Mouse (Mus musculus): ENCODE data around the gene Camk2g. TPM values are rescaled to one million over a fixed set of nuclear protein-coding genes. Genes with fewer than 3 reads are reported as not detected.

Gene Camk2g
- total RNA-seq, 4 experiments from 2014 or later: 63.3 to 74.9 (median 69.1) TPM

- DNase-seq: no peak
Measured at GRCm38 (mm10) chr14:20806116-20806840, 12.4 kb upstream of the Camk2g start.

GRCm38 (mm10) chr14:20804964-20805672 is 11.2 kb upstream of the Camk2g start:
- DNase-seq: peak; percentile 90

GRCm38 (mm10) chr14:20804481-20804880 is 10.6 kb upstream of the Camk2g start:
- no peak for DNase-seq

GRCm38 (mm10) chr14:20803606-20803938 is 9.7 kb upstream of the Camk2g start:
- peak; percentile 65 for DNase-seq

- DNase-seq: no peak
Measured at GRCm38 (mm10) chr14:20802926-20803605, 9.2 kb upstream of the Camk2g start.

- peak; percentile 79 for DNase-seq
Measured at GRCm38 (mm10) chr14:20798761-20799160, 4.9 kb upstream of the Camk2g start.

- no peak for DNase-seq
Measured at GRCm38 (mm10) chr14:20798300-20798699, 4.4 kb upstream of the Camk2g start.

GRCm38 (mm10) chr14:20796643-20797042 is 2.8 kb upstream of the Camk2g start:
- DNase-seq: no peak

- no peak for DNase-seq
Measured at GRCm38 (mm10) chr14:20796170-20796569, 2.3 kb upstream of the Camk2g start.

GRCm38 (mm10) chr14:20795423-20796152 is 1.7 kb upstream of the Camk2g start:
- DNase-seq: no peak

GRCm38 (mm10) chr14:20794589-20794988 is 701 bp upstream of the Camk2g start:
- no peak for DNase-seq

- no peak for DNase-seq
Measured at GRCm38 (mm10) chr14:20792922-20793757, 748 bp downstream of the Camk2g start.

GRCm38 (mm10) chr14:20792243-20792921 is 1.5 kb downstream of the Camk2g start:
- no peak for DNase-seq

- DNase-seq: no peak
Measured at GRCm38 (mm10) chr14:20791511-20792242, 2.2 kb downstream of the Camk2g start.

- no peak for DNase-seq
Measured at GRCm38 (mm10) chr14:20790996-20791395, 2.9 kb downstream of the Camk2g start.

- no peak for DNase-seq
Measured at GRCm38 (mm10) chr14:20790445-20790844, 3.4 kb downstream of the Camk2g start.

GRCm38 (mm10) chr14:20789593-20789992 is 4.3 kb downstream of the Camk2g start:
- no peak for DNase-seq

GRCm38 (mm10) chr14:20788151-20788550 is 5.7 kb downstream of the Camk2g start:
- DNase-seq: no peak

- DNase-seq: no peak
Measured at GRCm38 (mm10) chr14:20786611-20787015, 7.3 kb downstream of the Camk2g start.

- DNase-seq: no peak
Measured at GRCm38 (mm10) chr14:20786020-20786419, 7.9 kb downstream of the Camk2g start.

- DNase-seq: no peak
Measured at GRCm38 (mm10) chr14:20785231-20785630, 8.7 kb downstream of the Camk2g start.
